Mouse (Mus musculus) forebrain, embryonic 10.5 days (tissue): Measurements from ENCODE around the gene Rps6kl1. TPM values are rescaled to one million over a fixed set of nuclear protein-coding genes. Genes with fewer than 3 reads are reported as not detected.
"Not testable (repeated sequence)": the region's sequence is repeated elsewhere in the genome, so short reads cannot be mapped to it uniquely, and the experiment has no call there.

Experiments
- DNase-seq: peaks from one replicate; pipeline ENCODE4 v3.0.0-alpha.2; 2017; ENCODE audit warnings: low spot score; ENCODE audit errors: extremely low spot score
- H3K27ac ChIP-seq: fragments of 300-500 bp; sonication (generic); 2 replicates; pipeline ENCODE4 v1.5.1; 2016; ENCODE audit warnings: mild to moderate bottlenecking
- H3K27me3 ChIP-seq: fragments of 300-500 bp; sonication (generic); 2 replicates; pipeline ENCODE4 v1.6.1; 2016; ENCODE audit warnings: mild to moderate bottlenecking; ENCODE audit not compliant: poor library complexity, severe bottlenecking
- H3K36me3 ChIP-seq: fragments of 300-500 bp; sonication (generic); replicated peaks from 2 replicates; pipeline ENCODE4 v1.6.1; 2016; ENCODE audit warnings: mild to moderate bottlenecking, moderate library complexity
- H3K4me1 ChIP-seq: fragments of 300-500 bp; sonication (generic); 2 replicates; pipeline ENCODE4 v1.6.1; 2016
- H3K4me3 ChIP-seq: fragments of 300-500 bp; sonication (generic); 2 replicates; pipeline ENCODE4 v1.5.1; 2016; ENCODE audit warnings: mild to moderate bottlenecking, moderate library complexity
- H3K9me3 ChIP-seq: fragments of 300-500 bp; sonication (generic); 2 replicates; pipeline ENCODE4 v1.6.1; 2016; ENCODE audit warnings: mild to moderate bottlenecking, moderate library complexity
- WGBS: fragments of 180-500 bp; shearing (Covaris S2); methylation state at CpG from one replicate; pipeline ENCODE4 v1.1.7; 2016; 5-methylcytosine and 5-hydroxymethylcytosine counted together
- polyA plus RNA-seq: library from polyadenylated mRNA; unstranded; fragments of >200 nt; fragmentation: Nextera tagmentation; extraction: Ambion mirVana; gene quantifications from 2 replicates; pipeline ENCODE4 v1.2.1, GENCODE M21; 2016

The Rps6kl1 gene
- polyA plus RNA-seq, 1 experiment from 2014 or later = 1.0 TPM

DNA sequence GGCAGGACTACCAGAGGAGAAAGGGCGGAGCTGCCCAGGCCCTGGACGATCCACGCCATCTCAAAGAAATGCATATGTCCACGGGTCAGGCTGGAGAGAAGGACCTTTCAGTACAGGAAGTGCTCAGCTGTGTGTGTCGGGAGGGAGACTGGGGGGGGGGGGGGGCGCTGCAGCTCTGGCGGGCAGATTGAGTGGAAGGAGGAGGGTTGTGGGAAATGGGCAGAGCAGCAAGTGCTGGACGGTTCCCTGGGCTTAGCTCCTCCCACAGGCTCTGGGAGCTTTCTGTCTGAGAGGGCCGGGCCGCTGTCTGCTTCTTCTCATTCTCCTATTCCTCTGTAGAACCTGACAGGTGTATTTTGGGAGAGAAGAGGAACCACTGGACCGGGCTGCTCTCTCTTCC lies 4.7 kb downstream of the Rps6kl1 start:
- Histone ChIP-seq H3K4me1 (peaks cover 26% of the 10 kb centered on the region), H3K27ac (no peak overlapping the region), H3K36me3 (no peaks in the 10 kb centered on the region), H3K4me3 (no peak overlapping the region), H3K27me3 (peaks cover 42% of the 10 kb centered on the region), H3K9me3 (no peaks in the 10 kb centered on the region)
- WGBS = 34% methylated on average over 10 of the region's 11 CpGs
- no peak for DNase-seq

DNA sequence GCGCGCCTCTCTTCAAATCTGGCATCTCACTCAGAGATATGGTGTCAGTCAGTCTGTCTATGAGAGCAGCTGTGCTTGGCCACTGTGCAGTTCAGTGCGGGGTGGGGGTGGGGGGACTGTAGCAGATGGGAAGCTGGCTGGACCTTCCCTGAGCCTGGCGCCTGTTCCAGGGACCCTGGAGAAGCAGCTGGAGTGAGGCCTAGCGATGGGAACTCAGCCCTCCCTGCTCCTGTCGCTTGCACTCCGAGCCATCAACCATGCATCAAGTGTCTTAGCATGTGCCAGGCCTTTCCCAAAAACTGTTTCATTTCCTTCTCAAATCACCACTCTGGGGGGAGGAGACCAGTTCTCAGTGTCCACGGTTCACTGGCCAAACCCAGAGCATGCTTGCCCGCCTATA lies 5.4 kb downstream of the Rps6kl1 start:
- Histone ChIP-seq H3K27me3 (peaks cover 42% of the 10 kb centered on the region), H3K9me3 (no peaks in the 10 kb centered on the region), H3K27ac (no peak overlapping the region), H3K4me1 (peaks cover 20% of the 10 kb centered on the region), H3K4me3 (no peak overlapping the region), H3K36me3 (no peaks in the 10 kb centered on the region)
- 83% methylated on average over 9 of the region's 9 CpGs for WGBS
- DNase-seq = no peak

DNA sequence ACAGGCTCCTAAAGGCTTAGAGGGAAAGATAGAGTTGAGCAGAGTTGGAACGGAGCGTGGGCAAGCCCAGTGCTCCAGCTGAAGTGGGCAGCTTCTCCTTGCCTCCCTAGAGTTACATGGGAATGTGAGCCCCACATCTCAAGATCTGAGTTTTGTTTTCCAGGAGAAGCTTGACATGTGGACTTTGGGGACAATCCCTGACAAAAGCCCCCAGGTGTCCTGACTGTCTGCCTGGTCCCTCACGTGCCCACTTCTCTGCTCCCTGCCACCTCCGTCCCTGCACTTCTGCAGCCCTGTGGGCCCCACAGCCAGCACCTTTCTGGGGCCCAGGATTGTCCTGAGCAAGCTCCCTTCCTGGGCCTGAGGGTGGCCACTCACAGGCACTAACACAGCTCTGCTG lies 6.2 kb downstream of the Rps6kl1 start:
- DNase-seq = no peak
- Histone ChIP-seq H3K4me3 (no peak overlapping the region), H3K27me3 (peaks cover 42% of the 10 kb centered on the region), H3K4me1 (peaks cover 23% of the 10 kb centered on the region), H3K27ac (no peak overlapping the region), H3K36me3 (no peaks in the 10 kb centered on the region), H3K9me3 (no peaks in the 10 kb centered on the region)
- WGBS = 91% methylated on average over 4 of the region's 4 CpGs

DNA sequence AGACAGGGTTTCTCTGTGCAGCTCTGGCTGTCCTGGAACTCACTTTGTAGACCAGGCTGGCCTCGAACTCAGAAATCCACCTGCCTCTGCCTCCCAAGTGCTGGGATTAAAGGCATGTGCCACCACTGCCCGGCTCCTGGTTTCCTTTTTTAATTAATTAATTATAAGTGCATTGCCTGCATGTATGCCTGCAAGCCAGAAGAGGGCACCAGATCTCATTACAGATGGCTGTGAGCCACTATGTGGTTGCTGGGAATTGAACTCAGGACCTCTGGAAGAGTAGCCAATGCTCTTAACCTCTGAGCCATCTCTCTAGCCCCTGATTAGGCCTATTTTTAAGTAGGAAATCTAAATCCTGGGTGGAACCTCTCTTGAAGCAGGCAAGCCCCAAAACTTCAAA lies 6.8 kb downstream of the Rps6kl1 start:
- not testable (repeated sequence) for DNase-seq, H3K9me3 ChIP-seq, H3K4me3 ChIP-seq, H3K27ac ChIP-seq, H3K36me3 ChIP-seq
- WGBS = 61% methylated on average over 2 of the region's 2 CpGs
- peaks cover 25% of the 10 kb centered on the region for H3K4me1 ChIP-seq
- peaks cover 41% of the 10 kb centered on the region for H3K27me3 ChIP-seq

DNA sequence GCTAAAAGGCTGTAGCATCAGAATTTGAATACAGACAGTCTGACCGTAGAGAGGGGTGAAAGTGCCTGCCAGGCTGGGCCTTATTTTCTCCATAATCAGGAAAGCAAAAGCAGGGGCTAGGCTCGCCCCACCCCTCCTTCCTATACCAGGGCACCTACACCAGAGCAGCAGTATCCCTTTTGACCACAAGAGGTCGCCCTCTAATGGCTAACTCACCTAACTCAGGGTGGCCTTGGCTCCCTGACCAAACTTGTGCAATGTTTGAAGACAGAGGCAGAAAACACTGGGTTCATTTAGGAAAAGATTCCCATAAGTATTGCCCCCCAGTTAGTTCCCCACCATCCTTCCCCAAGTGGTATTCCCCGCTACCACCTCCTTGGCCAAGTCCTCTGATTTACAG lies 8.3 kb downstream of the Rps6kl1 start:
- Histone ChIP-seq H3K36me3 (no peaks in the 10 kb centered on the region), H3K27me3 (peaks cover 37% of the 10 kb centered on the region), H3K4me1 (peaks cover 25% of the 10 kb centered on the region), H3K9me3 (no peaks in the 10 kb centered on the region), H3K4me3 (no peak overlapping the region), H3K27ac (no peak overlapping the region)
- WGBS = 19% methylated on average over 4 of the region's 4 CpGs
- peak; percentile 74 for DNase-seq

DNA sequence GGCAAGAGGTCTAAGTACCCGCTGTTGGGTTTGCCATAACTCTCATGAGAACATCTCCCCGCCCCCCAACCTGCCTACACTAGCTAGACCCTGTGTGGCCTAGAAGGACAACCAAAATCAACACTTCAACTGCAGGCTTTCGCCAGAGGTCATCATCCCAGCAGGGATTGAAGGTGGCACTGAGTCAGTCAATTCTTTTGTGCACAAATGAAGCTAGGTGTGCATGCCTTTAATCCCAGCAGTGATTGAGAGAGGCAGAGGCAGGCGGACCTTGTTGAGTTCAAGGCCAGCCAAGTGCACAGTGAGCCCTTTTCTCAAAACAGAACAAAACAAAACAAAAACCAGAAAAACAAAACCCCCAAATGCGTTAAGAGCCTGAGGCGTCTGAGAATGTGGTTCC lies 10.0 kb downstream of the Rps6kl1 start:
- no peaks in the 10 kb centered on the region for H3K36me3 ChIP-seq
- 81% methylated on average over 6 of the region's 6 CpGs for WGBS
- no peak overlapping the region for H3K4me3 ChIP-seq
- H3K27me3 ChIP-seq = peaks cover 24% of the 10 kb centered on the region
- no peaks in the 10 kb centered on the region for H3K9me3 ChIP-seq
- H3K27ac ChIP-seq = no peak overlapping the region
- DNase-seq = no peak
- H3K4me1 ChIP-seq = peaks cover 21% of the 10 kb centered on the region; the same call in 1 of the 2 replicates

DNA sequence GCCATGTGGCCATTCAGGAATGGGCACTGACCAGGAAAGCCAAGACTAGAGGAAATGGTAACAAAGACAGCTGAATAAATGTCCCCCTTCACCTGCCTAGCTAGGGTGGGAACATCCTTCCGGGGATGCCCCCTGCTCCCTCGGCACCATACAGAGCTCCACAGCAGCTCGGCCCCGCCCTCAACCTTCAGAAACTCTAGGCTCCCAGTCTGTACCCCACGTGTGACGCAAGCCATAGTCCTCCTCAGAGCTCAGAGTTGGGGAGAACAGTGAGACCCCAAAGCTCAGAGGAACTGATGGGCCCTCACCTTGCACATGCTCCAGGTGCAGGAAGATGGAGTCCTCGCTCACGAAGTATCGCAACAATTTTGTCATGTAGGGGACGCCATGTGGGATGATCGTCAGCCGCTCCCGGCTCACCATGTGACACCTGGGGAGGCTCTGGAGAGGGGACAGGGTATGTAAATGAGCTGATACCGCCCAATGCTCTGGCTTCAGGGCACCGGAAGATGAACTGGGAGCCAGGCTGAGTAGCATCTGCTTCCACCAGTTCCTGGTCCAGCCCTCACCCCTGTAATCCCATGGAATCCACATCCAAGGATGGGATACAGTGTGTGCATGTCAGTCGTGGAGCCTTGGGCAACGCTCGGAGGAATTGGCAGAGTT lies 10.9 kb downstream of the Rps6kl1 start:
- Histone ChIP-seq H3K4me3 (no peak overlapping the region), H3K27me3 (peaks cover 24% of the 10 kb centered on the region), H3K4me1 (peaks cover 15% of the 10 kb centered on the region; the same call in 1 of the 2 replicates), H3K36me3 (peaks cover 8% of the 10 kb centered on the region), H3K27ac (no peak overlapping the region), H3K9me3 (no peaks in the 10 kb centered on the region)
- 51% methylated on average over 18 of the region's 18 CpGs for WGBS
- no peak for DNase-seq

DNA sequence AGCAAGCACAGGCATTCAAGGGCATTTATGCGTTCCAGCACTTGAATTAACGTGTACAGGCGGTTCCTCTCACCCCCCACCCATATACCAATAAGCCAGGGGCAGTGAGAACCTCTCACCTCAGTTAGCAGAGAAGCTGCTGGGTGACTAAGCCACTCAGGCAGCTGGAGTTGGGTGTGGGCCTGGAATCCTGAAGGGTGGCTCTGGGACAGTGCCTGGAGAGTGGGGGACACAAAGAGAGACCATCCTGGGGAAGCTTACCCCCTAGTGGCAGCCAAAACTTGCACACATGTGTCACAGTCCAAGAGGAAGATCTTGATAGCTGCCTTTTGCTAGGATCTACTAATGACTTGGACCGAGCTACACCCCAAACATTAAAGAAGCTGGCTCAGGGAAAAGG lies 14.4 kb downstream of the Rps6kl1 start:
- Histone ChIP-seq H3K4me1 (peaks cover 19% of the 10 kb centered on the region; the same call in 1 of the 2 replicates), H3K27me3 (peaks cover 24% of the 10 kb centered on the region), H3K27ac (no peak overlapping the region), H3K36me3 (peaks cover 40% of the 10 kb centered on the region), H3K4me3 (no peak overlapping the region), H3K9me3 (no peaks in the 10 kb centered on the region)
- 85% methylated on average over 4 of the region's 4 CpGs for WGBS
- DNase-seq = no peak

DNA sequence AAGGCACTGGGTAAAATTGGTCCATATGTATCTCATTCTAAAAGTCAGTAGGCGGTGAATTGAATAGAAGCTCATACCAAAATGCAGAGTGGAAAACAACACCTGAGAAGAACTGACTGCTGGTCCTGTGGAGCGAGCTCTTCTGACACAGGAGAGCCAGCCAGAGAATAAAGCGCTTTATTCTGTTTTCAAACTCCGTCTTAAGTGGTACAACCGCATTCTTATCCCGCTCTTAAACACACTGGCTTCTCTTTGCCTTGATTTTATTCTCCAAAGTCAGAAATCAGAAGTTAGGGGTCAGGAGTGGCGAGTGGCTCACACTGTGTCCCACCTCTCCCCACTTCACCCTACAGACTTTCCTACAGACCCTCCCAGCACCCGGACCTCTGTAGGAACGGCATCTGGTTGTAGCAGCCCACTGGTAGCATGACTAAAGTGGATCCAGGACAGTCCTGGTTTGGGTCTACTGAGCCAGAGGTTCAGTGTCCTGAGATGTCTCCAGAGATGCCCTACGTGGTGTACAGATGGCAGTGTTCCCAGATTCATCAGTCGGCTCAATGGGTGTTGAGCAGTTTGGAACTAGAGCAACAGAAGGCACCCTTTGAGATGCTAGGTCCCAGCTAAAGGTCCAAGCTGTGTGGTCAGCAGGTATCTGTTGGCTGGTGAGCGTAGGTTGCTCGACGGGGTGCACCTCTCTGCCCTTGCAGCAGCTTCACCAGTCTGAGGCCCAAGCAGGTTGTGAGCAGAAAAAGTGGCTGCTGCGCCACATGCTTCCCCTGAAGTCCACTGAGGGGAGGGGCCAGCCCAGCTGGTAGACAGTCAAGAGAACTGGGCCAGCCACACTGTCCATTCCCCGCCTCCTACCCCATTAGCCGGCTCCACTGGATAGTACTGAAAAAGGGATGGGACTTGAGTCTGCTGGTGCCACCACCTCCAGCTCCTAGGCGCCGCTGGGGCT lies 15.3 kb downstream of the Rps6kl1 start:
- Histone ChIP-seq H3K4me1 (peaks cover 19% of the 10 kb centered on the region; the same call in 1 of the 2 replicates), H3K4me3 (no peak overlapping the region), H3K9me3 (no peaks in the 10 kb centered on the region), H3K27me3 (peaks cover 18% of the 10 kb centered on the region), H3K36me3 (peaks cover 49% of the 10 kb centered on the region), H3K27ac (no peak overlapping the region)
- 84% methylated on average over 19 of the region's 19 CpGs for WGBS
- DNase-seq = no peak

DNA sequence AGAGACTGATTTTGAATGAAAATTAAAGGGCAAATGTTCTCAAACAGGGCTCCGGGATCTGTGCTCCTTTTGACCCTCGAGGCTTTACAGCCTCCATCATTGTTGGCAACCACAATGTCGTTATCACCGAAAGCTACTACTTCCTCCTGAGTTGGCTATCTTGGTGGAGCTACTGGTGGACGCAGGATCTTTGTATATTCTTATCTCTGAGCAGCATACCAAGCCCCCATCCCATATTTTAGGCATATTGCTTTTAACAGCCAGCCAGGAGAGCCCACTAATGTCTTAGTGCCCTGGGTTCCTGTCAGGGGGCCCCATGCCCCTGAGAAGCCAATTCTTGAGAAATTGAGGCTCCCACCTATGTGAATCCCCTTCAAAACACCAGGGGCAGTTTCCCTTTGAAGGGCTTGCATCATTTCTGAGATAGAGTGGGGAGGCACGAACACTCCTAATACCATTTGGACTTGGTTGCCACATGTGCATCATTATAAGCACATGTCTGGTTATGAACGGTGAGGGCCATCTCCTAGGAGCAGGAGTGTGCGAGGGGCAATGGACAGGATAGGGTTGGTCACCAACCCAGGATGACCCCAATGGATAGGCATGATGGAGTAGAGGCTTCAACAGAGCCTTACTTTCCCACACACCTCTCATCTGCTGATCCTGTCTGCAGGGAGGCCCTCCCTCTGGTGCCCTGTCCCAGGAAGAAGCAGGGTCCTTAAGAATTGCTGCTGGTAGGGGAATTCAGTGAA lies 16.8 kb downstream of the Rps6kl1 start:
- H3K36me3 ChIP-seq = peaks cover 64% of the 10 kb centered on the region
- DNase-seq = no peak
- 94% methylated on average over 8 of the region's 8 CpGs for WGBS
- no peak overlapping the region for H3K4me3 ChIP-seq
- peaks cover 8% of the 10 kb centered on the region; the same call in 1 of the 2 replicates for H3K4me1 ChIP-seq
- H3K27me3 ChIP-seq = peaks cover 3% of the 10 kb centered on the region; the same call in 1 of the 2 replicates
- no peak overlapping the region for H3K27ac ChIP-seq
- no peaks in the 10 kb centered on the region for H3K9me3 ChIP-seq

DNA sequence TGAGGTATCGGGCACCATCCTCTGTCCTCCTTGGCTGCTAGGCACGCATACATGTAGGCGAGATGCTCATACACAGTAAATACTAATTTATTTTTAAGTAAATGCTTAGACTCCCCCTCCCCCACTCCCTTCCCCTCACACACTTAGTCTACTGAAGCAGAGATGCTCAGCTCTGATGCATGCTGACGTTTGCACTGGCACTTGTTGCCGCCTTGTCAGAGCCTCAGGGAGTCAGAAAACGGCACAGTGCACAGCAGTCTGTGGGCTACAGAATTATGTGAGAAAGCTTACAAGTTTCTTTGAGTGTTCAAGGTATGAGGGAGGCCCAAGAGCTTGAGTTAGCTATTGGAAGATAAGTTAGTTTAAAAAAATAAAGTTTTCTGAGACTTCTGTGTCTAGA lies 19.7 kb downstream of the Rps6kl1 start:
- peaks cover 92% of the 10 kb centered on the region for H3K36me3 ChIP-seq
- no peaks in the 10 kb centered on the region for H3K9me3 ChIP-seq
- no peaks in the 10 kb centered on the region for H3K27me3 ChIP-seq
- peaks cover 5% of the 10 kb centered on the region; the same call in 1 of the 2 replicates for H3K4me1 ChIP-seq
- no peak overlapping the region for H3K4me3 ChIP-seq
- no peak overlapping the region for H3K27ac ChIP-seq
- DNase-seq = no peak
- 91% methylated on average over 6 of the region's 6 CpGs for WGBS

DNA sequence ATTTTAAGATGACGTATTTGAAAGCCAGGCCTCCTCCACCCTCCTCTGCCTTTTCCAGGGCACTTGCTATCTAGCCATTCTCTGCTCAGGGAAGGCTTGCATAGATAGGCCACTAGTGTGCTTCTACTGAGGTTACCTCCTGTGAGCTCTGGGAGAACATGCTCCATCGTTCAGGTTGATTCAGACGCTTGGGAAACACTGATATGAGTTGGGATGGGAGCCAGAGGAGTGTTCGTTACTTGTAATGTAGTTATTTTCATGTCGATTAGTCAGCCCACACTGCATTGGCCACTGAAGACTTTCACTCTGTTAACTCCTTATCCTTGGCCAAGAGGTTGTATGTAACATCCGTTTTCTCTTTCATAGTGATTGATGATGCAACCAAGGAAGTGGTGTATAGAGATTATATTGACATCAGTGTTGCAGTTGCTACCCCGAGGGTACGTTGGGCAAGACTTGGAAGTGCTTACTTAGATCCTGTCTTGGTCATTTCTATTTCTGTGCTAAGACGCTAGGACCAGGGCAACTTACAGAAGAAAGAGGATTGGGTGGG lies 21.6 kb downstream of the Rps6kl1 start:
- WGBS = 98% methylated on average over 9 of the region's 9 CpGs
- Histone ChIP-seq H3K4me1 (peaks cover 4% of the 10 kb centered on the region; the same call in 1 of the 2 replicates), H3K27ac (no peak overlapping the region), H3K4me3 (no peak overlapping the region), H3K36me3 (peaks cover 96% of the 10 kb centered on the region), H3K9me3 (no peaks in the 10 kb centered on the region), H3K27me3 (no peaks in the 10 kb centered on the region)
- DNase-seq = no peak
